Mouse (Mus musculus): ENCODE measurements at regions not wholly inside any gene's neighbourhood (a gene's known extent, or its start where the extent isn't known, plus 50 kb on each side); places are given as distances from the start of the nearest gene placed in this dataset.

DNA sequence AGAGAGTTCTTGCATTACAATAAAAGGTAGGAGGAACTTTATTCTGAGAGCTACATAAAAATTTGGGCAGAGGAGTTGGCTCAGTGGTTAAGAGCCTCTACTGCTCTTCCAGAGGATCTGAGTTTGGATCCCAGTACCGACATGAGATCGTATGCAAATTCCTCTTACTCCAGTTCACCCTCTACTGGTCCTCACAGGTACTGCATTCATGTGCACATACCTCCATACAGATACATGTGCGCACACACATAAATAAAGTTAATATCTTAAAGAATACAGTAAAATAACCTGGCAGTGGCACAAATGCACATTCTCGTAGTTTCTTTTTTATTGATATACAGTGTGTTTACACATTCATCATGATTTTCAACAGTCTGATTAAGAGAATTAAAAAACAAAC is 232.4 kb downstream of the Vps13c start:
- no peak for DNase-seq (ENCODE audit: low read depth, low spot score)

- DNase-seq (ENCODE audit: low read depth, low spot score), result no peak
Measured at GRCm38 (mm10) chr9:68077329-68077728, 237.1 kb downstream of the Vps13c start.

DNA sequence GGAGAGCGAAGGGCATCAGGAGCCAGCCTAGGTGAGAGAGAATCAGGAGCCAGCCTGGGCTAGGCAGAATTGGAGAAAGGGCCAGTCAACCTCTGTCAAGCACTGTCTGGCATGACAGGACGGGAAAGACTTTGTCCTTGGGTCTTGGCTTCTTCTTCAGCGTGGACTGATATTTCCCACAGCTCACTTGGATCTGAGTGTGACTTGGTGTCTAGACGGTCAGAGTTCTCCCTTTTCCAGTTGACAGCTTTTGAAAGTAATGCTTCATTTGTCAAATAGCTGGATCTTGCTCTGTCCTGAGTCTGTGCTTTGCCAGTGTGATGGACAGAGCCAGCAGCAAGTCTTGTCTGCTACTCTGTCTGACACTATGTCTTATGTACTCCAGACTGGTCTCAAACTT is 243.1 kb downstream of the Vps13c start:
- DNase-seq (ENCODE audit: low read depth, low spot score), result no peak

- DNase-seq (ENCODE audit: low read depth, low spot score), result no peak
Measured at GRCm38 (mm10) chr9:68084966-68085365, 244.8 kb downstream of the Vps13c start.

DNA sequence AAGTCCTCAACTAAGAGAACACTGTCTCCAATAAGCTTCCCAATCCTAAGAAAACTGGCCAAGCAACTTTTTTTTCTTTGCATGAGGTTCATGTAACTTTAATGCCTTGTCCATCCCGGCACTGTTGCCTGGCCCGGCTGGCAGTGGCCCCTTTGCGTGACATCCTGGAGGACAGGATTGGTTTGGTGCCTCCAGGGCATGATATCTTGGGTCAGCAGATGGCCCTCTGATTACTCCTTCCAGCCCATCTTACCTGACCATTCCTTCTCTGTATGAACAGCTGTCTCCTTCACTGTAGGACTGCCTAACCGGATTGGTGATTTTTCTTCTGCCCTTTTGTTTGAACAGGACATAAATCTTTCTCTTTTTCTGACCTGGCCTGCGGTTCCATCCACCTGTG is 254.4 kb downstream of the Vps13c start:
- DNase-seq (ENCODE audit: low read depth, low spot score), result no peak

DNA sequence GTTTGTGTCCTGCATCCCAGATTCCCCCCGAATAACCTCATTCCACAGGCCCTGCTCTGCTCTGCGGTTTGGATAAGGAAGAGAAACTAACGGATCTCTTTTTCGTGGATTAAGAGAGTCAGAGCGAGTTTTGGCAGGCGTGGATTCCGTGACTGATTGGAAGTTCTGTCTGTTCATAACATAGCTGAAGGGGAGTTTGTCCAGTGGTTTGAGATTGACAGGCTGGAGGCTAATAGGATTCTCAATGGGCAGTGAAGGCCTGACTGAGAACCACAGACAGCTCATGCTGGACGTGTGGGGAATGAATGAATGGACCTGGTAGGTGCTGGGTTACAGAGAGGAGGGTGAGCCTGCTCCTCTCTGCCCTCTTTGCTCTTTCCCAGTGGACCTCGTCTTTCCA is 269.6 kb downstream of the Vps13c start:
- no peak for DNase-seq (ENCODE audit: low read depth, low spot score)

DNA sequence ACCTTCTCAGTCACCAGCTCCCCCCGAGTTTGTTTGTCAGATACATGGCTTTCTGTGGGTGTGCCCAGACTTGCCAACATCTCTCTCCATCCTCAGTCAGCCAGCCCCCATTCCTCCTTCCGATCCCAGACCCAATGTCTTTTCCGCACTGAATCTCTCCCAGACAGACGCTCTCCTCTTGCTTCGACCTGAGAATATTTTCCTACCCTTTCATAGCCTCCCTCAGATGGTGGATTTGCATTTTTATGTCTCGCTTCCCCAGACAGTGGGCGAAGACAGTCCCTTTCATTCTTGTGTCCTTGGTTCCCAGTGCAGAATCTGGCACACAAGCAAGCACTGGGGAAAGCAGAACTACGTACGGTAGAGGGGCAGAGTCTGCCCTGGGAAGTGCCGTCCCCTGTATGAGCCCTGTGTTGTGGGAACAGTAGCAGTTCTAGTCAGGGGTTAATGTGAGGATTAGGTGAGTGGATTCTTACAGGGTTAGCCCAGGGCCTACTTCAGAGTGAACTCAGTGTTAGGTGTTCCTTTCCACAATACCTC is 275.0 kb downstream of the Vps13c start:
- DNase-seq (ENCODE audit: low read depth, low spot score), result no peak

DNA sequence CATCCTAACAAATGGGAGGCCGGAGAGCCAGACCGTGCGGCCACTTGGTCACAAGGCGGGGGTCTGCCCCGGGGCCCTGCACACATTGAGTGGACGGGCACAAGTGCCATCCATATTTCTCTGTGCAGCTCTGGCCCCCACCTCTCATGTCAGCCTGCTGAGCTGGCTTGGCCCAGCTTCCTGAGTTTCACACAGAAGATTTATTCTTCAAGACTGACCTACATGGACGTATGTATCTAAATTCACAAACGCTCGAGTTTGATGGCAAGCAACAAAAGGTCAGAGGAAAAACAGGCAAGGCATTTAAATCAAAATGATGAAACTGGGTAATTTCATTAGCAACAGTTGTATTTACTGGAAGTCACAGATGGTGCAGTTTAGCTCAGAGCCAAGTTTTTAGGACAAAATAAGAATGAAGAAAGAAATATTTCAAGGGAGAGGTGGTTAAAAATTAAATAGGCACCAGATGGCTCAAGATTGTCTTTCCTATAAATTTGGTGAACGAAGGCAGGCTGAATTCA is 276.1 kb downstream of the Vps13c start:
- peak; percentile 9 for DNase-seq (ENCODE audit: low read depth, low spot score)

GRCm38 (mm10) chr9:68118266-68118665 is 278.1 kb downstream of the Vps13c start:
- DNase-seq (ENCODE audit: low read depth, low spot score), result peak; percentile 53

DNA sequence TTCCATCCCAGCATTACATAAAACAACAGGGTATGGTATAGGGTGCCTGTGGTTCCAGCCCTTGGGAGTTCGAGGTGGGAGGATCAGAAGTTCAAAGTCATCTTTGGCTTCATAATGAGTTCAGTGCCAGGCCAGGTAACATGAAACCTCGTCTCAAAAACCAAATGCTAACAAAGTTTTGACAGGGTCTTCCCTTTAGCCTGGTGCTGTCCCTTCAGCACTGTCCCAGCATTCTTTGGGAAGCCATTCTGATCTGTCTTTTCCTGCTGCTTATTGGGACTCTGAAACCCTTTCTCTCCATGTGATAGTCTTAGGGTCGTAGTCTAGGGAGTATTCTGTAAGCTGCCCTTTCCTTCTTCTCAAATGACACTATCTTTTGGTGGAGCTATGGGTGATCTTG is 282.1 kb downstream of the Vps13c start:
- no peak for DNase-seq (ENCODE audit: low read depth, low spot score)

DNA sequence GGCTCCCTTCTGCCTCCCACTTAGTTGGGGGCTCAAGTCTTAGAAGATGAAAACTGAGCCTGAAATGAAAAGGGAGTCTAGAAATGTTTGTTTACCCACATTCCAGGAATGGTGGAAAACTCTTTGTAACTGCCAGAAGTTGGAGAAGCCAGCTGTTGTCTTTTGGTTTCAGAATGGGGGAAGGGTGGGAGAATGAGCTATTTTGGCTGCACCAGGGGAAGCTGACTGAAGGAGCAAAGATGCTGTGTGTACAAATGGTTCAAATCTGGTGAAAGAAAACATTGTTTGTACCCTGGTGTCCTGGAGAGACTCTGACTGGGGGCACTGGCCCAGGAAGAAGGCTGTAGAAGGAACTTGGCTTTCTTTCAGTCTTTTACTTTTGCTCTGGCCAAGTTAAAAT is 291.1 kb downstream of the Vps13c start:
- peak; percentile 42 for DNase-seq (ENCODE audit: low read depth, low spot score)

DNA sequence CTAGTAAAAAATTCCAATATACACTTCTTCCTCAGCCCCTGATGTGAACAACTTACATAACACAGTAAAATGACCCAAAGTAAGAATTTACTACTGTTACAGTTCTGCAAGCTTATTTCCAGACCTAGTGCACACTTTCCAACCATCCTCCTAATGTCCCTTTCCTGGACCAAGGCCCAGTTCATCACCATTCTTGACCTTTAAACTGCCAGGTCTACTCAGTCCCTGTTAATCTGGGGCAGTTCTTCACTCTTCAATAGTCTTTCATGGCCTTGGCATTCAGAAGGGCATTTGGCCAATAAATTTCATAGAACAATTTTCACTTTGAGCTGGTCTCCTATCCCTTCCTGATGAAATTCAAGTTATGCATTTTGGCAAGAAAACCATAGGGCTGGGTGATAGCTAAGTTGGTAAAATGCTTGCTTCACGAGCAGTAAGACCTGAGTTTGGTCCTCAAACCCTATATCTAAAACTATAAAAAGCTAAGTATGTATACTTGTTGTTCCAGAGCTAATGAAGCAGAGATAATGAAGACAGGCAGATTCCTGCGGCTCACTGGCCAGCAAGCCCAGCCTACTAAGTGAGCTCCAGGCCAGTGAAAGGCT is 295.4 kb downstream of the Vps13c start:
- no peak for DNase-seq (ENCODE audit: low read depth, low spot score)

DNA sequence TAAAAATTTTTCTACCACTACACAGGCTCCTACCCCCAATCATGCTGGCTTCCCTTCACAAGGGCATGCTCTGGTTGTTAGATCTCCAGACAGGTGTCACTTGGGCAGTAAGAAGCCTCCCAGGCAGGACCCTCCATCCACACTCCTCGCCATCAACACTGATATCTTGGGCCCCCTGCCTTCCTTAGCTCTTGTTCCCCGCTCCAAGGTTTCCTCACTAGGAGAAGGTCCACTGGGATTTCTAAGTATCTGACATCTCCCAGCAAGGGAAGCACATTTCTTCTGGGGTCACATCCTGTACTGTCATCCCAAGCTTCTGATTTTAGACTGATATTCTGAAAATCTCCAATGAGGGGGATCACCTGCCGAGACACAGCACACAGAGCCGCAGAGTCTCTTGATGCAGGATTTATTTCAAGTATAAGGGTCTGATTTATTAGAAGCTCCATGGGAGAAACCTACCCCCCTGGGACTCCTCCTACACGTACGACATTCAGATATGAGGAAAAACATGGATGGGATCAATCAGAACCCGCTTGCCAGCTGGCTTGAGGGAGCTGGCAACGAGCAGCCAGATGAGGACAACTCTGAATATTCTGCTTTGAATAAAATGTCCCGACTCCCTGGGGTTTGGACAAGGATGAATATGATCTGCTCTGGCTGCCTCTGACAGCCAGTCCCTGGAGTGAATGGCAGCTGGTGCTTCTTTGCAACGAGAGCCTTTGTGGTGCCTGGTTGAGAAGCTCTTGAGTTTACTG is 322.8 kb downstream of the Vps13c start:
- peak; percentile 10 for DNase-seq (ENCODE audit: low read depth, low spot score)

GRCm38 (mm10) chr9:68166556-68166955 is 326.4 kb downstream of the Vps13c start:
- DNase-seq (ENCODE audit: low read depth, low spot score), result no peak

GRCm38 (mm10) chr9:68188921-68189320 is 348.7 kb downstream of the Vps13c start:
- no peak for DNase-seq (ENCODE audit: low read depth, low spot score)

DNA sequence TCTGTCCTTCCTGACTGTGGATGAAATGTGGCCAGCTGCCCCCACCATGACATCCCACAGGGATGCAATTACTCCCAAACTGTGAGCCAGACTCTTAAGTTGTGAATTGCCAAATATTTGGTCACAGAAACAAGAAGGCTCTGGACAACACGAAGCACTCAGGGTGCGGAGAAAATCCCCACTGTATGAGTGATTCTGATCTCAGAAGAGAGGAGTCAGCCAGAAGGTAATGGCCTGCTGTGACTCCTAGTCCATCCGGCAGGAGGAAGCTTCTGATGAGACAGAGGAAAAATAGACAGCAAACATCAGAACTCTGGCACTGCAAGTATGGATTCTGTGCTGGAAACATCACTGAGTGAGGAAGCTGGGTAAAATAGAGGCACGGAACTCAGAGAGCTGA is 359.6 kb downstream of the Vps13c start:
- peak; percentile 20 for DNase-seq (ENCODE audit: low read depth, low spot score)

DNA sequence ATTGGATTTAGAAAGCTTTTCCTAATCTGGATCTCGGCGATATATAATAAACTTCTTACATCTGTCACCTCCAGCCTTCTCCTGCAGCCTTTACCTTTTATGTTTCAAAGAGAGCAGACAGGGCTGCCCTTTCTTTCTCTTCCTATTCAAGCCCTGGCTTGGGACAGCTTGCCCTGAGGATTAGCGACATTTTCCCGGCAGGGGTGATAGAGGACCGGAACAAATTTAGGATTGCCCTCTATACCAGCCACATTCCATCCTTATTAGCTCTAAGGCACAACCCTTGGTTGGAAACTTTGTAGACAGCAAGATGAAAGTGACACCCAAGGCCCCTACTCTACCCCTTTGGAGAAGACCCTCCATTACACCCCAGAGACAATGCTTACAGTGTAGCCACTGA is 360.8 kb downstream of the Vps13c start:
- DNase-seq (ENCODE audit: low read depth, low spot score), result no peak

DNA sequence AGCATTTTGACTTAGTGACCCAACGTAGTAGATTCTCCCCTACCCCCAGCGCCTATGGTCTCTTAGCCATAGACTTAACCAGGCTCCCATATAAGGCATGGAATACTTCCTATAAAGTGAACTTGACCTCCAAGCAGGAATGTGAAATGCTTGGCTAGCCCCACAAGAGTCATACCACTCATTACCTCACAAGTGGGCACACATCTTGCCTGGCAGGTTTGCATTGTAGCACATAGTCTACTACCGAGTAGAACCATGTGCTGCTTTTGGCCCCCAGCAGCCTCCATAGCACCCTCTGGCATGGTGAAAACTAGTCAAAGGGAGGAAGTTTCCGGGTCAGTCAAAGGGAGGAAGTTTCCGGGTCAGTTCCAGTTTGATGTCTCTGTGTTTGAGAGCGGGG is 385.5 kb downstream of the Vps13c start:
- no peak for DNase-seq (ENCODE audit: low read depth, low spot score)

DNA sequence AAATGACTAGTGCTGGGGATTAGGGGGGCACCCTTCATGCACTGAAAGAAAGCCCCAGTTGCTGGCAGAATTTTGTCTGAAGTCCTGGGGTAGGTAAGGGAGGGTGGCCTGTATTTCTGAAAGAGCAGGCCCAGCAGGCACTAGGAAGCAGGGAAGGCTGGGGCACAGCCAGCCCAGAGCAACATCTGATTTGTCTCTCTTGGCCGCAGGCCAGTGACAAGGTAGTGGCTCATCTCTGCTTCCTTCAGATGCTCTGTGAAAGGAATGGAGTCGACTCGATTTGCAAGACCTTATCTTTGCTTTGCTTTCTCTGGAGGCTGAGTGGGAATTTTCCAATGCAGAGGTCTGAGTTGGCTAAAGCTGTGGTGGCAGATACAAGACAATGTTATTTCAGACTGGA is 390.9 kb downstream of the Vps13c start:
- DNase-seq (ENCODE audit: low read depth, low spot score), result no peak

GRCm38 (mm10) chr9:68234979-68235649 is 394.9 kb downstream of the Vps13c start:
- peak; percentile 18 for DNase-seq (ENCODE audit: low read depth, low spot score)

GRCm38 (mm10) chr9:68239121-68239520 is 398.9 kb downstream of the Vps13c start:
- DNase-seq (ENCODE audit: low read depth, low spot score), result no peak

DNA sequence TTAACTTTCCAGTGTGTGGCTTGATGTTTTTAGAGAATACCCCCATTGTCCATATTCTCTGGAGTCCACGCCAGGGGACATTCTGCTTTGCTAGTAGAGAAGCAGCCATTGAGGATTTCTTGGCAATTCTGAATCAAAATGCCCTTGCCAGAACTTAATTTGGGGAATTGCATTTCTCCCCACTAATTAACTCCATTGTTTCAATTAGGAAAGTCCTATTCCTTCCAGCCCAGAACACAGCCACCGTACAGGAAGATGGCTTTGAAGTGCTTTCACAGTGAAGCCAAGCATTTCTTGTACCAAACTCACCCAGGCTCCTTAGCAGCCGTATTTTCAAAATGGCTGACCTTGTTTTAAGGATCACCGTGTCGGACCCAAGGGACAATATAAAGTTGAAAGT is 399.4 kb downstream of the Vps13c start:
- no peak for DNase-seq (ENCODE audit: low read depth, low spot score)

All from skeletal muscle tissue, adult 2 months (tissue).